Mouse (Mus musculus): ENCODE measurements around the gene Myt1l.

Gene Myt1l

GRCm38 (mm10) chr12:29945182-29945743, 417.1 kb downstream of the Myt1l start:
- in situ Hi-C loops (cut with MboI; ENCODE audit: low sequenced_read_pairs) = no loop called here

GRCm38 (mm10) chr12:29951043-29951442, 422.9 kb downstream of the Myt1l start:
- in situ Hi-C loops (cut with MboI; ENCODE audit: low sequenced_read_pairs) = no loop called here

- in situ Hi-C loops (cut with MboI; ENCODE audit: low sequenced_read_pairs) = no loop called here
These were observed 423.3 kb downstream of the Myt1l start for GRCm38 (mm10) chr12:29951485-29951884.

GRCm38 (mm10) chr12:29952102-29952501, 423.9 kb downstream of the Myt1l start:
- in situ Hi-C loops (cut with MboI; ENCODE audit: low sequenced_read_pairs) = no loop called here

- in situ Hi-C loops (cut with MboI; ENCODE audit: low sequenced_read_pairs) = no loop called here
These were observed 425.8 kb downstream of the Myt1l start for GRCm38 (mm10) chr12:29953999-29954398.

- in situ Hi-C loops (cut with MboI; ENCODE audit: low sequenced_read_pairs) = no loop called here
These were observed 426.3 kb downstream of the Myt1l start for GRCm38 (mm10) chr12:29954464-29954863.

GRCm38 (mm10) chr12:29956969-29957368, 428.8 kb downstream of the Myt1l start:
- in situ Hi-C loops (cut with MboI; ENCODE audit: low sequenced_read_pairs) = no loop called here

GRCm38 (mm10) chr12:29958637-29959036, 430.5 kb downstream of the Myt1l start:
- in situ Hi-C loops (cut with MboI; ENCODE audit: low sequenced_read_pairs) = no loop called here

- in situ Hi-C loops (cut with MboI; ENCODE audit: low sequenced_read_pairs) = no loop called here
These were observed 432.9 kb downstream of the Myt1l start for GRCm38 (mm10) chr12:29961041-29961440.

- in situ Hi-C loops (cut with MboI; ENCODE audit: low sequenced_read_pairs) = no loop called here
These were observed 436.8 kb downstream of the Myt1l start for GRCm38 (mm10) chr12:29965016-29965415.

- in situ Hi-C loops (cut with MboI; ENCODE audit: low sequenced_read_pairs) = no loop called here
These were observed 443.7 kb downstream of the Myt1l start for GRCm38 (mm10) chr12:29971795-29972464.

GRCm38 (mm10) chr12:29972533-29972932, 444.3 kb downstream of the Myt1l start:
- in situ Hi-C loops (cut with MboI; ENCODE audit: low sequenced_read_pairs) = no loop called here

Measured in CH12F3 (cell line).